17 mouse cellular contexts compared by ENCODE assay signal in genomic region chr3:99235116-99235803, GRCm38 (mm10). TPM values are rescaled to one million over a fixed set of nuclear protein-coding genes. Genes with fewer than 3 reads are reported as not detected.
DNase-seq lines count a peak whose midpoint lies in the region; ATAC-seq and TF ChIP-seq lines count a peak whose summit lies in the region.
"Had no signal": no experiment of that assay in that cellular context is flagged by ENCODE, and none has a peak within 500 bp of the region (broad histone marks: within the 10 kb centered on the region; RNA-seq: fewer than 3 reads in every experiment).

No protein-coding gene starts in this region.

- no peak for TF ChIP-seq CTCF in midbrain, postnatal 0 days (IDR thresholded peaks at IDR 0.05)
- no peak for TF ChIP-seq CTCF in embryonic fibroblast, embryonic 13.5 days (IDR thresholded peaks at IDR 0.05; ENCODE audit: borderline replicate concordance, insufficient read depth, low read length)

- H3K4me1 ChIP-seq in heart, embryonic 12.5 days (replicated peaks), result peaks cover 17% of the 10 kb centered on the region
- H3K4me1 ChIP-seq in midbrain, embryonic 14.5 days (ENCODE audit: control insufficient read depth, insufficient read depth, low read length), result no peaks in the 10 kb centered on the region
- no peaks in the 10 kb centered on the region for H3K4me1 ChIP-seq in midbrain, postnatal 0 days (ENCODE audit: insufficient read depth, low read length)
- no peaks in the 10 kb centered on the region; the same call in 1 of the 2 replicates for H3K4me1 ChIP-seq in embryonic fibroblast, embryonic 13.5 days (ENCODE audit: control insufficient read depth, insufficient read depth, low read length)

- 0 out of 2 replicates have a peak overlapping the region, but pooled peaks have one; percentile 72 for H3K4me2 ChIP-seq in heart, embryonic 12.5 days
- H3K4me2 ChIP-seq in midbrain, embryonic 14.5 days (ENCODE audit: low read length), result no peak overlapping the region
- H3K4me2 ChIP-seq in midbrain, postnatal 0 days (ENCODE audit: low read depth, low read length, poor library complexity, severe bottlenecking), result no peak overlapping the region

- H3K36me3 ChIP-seq in heart, embryonic 12.5 days, result no peaks in the 10 kb centered on the region
- no peaks in the 10 kb centered on the region for H3K36me3 ChIP-seq in midbrain, embryonic 14.5 days (ENCODE audit: control insufficient read depth, insufficient read depth, low read length)
- no peaks in the 10 kb centered on the region for H3K36me3 ChIP-seq in midbrain, postnatal 0 days (ENCODE audit: insufficient read depth, low read length)
- H3K36me3 ChIP-seq: G1E had no signal

- WGBS in heart, embryonic 12.5 days, result 4% methylated on average over 23 of the region's 23 CpGs
- WGBS in midbrain, embryonic 14.5 days, result 3% methylated on average over 23 of the region's 23 CpGs
- WGBS in midbrain, postnatal 0 days, result 3% methylated on average over 23 of the region's 23 CpGs

- intact Hi-C loops in heart, postnatal 36 days (cut with DNase I), result loop anchor here (2.0 to 5.0 kb wide), 2 partner anchors 632 to 704 kb away; no protein-coding TSS in a partner anchor

- H3K9ac ChIP-seq in heart, embryonic 12.5 days, result no peak overlapping the region
- no peak overlapping the region for H3K9ac ChIP-seq in midbrain, embryonic 14.5 days (replicated peaks; ENCODE audit: low read length)
- H3K9ac ChIP-seq in midbrain, postnatal 0 days (replicated peaks; ENCODE audit: low read length, poor library complexity, severe bottlenecking), result no peak overlapping the region

- no peak overlapping the region for H3K27ac ChIP-seq in heart, embryonic 12.5 days (ENCODE audit: poor library complexity, severe bottlenecking)
- H3K27ac ChIP-seq in midbrain, embryonic 14.5 days (replicated peaks; ENCODE audit: low read depth, low read length), result no peak overlapping the region
- no peak overlapping the region for H3K27ac ChIP-seq in midbrain, postnatal 0 days (ENCODE audit: low read depth, low read length)
- H3K27ac ChIP-seq in embryonic fibroblast, embryonic 13.5 days (ENCODE audit: insufficient read depth, low read length), result 0 out of 2 replicates have a peak overlapping the region, but pooled peaks have one; percentile 0
- H3K27ac ChIP-seq: stomach, postnatal 0 days had no signal

- H3K4me3 ChIP-seq in heart, embryonic 12.5 days, result 0 out of 2 replicates have a peak overlapping the region, but pooled peaks have one; percentile 9
- H3K4me3 ChIP-seq in midbrain, embryonic 14.5 days (replicated peaks; ENCODE audit: low read depth, low read length), result no peak overlapping the region
- no peak overlapping the region for H3K4me3 ChIP-seq in midbrain, postnatal 0 days (ENCODE audit: low read depth, low read length)
- no peak overlapping the region for H3K4me3 ChIP-seq in embryonic fibroblast, embryonic 13.5 days (ENCODE audit: insufficient read depth, low read length)

- no peak for DNase-seq in heart, postnatal 36 days
- DNase-seq in midbrain, embryonic 14.5 days, result peak; percentile 10
- no peak for DNase-seq in midbrain, postnatal 0 days (ENCODE audit: low spot score)
- DNase-seq in retina, embryonic 14.5 days (ENCODE audit: low spot score), result peak; percentile 32
- DNase-seq in adrenal gland, postnatal 10 days, result no peak
- DNase-seq in gastrocnemius, adult 18-20 months (ENCODE audit: low spot score), result no peak
- DNase-seq: adrenal gland, postnatal 25 days; gastrocnemius, postnatal 10 days; kidney, adult 9 months; lung, adult 2 months; thymus, postnatal 25 days had no signal

- H3K9me3 ChIP-seq in heart, embryonic 12.5 days (replicated peaks), result no peaks in the 10 kb centered on the region
- H3K9me3 ChIP-seq in midbrain, embryonic 14.5 days (ENCODE audit: control insufficient read depth, low read length), result no peaks in the 10 kb centered on the region
- H3K9me3 ChIP-seq in midbrain, postnatal 0 days (ENCODE audit: low read length), result no peaks in the 10 kb centered on the region

- H3K27me3 ChIP-seq in heart, embryonic 12.5 days (replicated peaks), result peaks cover 65% of the 10 kb centered on the region
- H3K27me3 ChIP-seq in midbrain, embryonic 14.5 days (ENCODE audit: control insufficient read depth, insufficient read depth, low read length), result peaks cover 83% of the 10 kb centered on the region
- H3K27me3 ChIP-seq in midbrain, postnatal 0 days (ENCODE audit: insufficient read depth, low read length), result peaks cover 69% of the 10 kb centered on the region

- no peak for TF ChIP-seq POLR2A in embryonic fibroblast, embryonic 13.5 days (IDR thresholded peaks at IDR 0.05; ENCODE audit: low read depth, low read length)

- no peak for ATAC-seq in heart, embryonic 12.5 days (ENCODE audit: insufficient number of reproducible peaks, low FRiP score)
- ATAC-seq in midbrain, embryonic 14.5 days (ENCODE audit: low FRiP score, low TSS enrichment), result no peak
- ATAC-seq in midbrain, postnatal 0 days (ENCODE audit: low FRiP score), result no peak

RNA-seq across cellular contexts. Expression of gene Tbx15, which starts 4.9 kb away (rescaled TPM):
- polyA plus RNA-seq in heart, embryonic 12.5 days (2016; fragmentation: Nextera tagmentation; extraction: Ambion mirVana), result 0.08 and 0.11 TPM in 2 replicates
- total RNA-seq in heart, postnatal 36 days (2021), result under 1 TPM; 0.41 to 0.53 TPM
- polyA plus RNA-seq in midbrain, embryonic 14.5 days (2014; fragmentation: Nextera tagmentation; extraction: Ambion mirVana), result 0.13 and 0.92 TPM in 2 replicates
- total RNA-seq in midbrain, postnatal 0 days (2014; rRNA removed), result 1.3 and 13.1 TPM in 2 replicates
- 0.59 and 0.91 TPM in 2 replicates for polyA plus RNA-seq in midbrain, postnatal 0 days (2015; fragmentation: Nextera tagmentation; extraction: Ambion mirVana)
- polyA plus RNA-seq in embryonic fibroblast, embryonic 13.5 days (2011; ENCODE audit: insufficient read length, low read depth, missing spikeins), result 57.3 and 86.3 TPM in 2 replicates
- 10 to 100 TPM in 1 of 2 experiments, 1 to 10 TPM in 1; 1.8 to 10.8 TPM for total RNA-seq in adrenal gland, postnatal 10 days (2021)
- total RNA-seq in gastrocnemius, adult 18-20 months (2021), result 100 to 1,000 TPM; 125 to 144 TPM
- polyA plus RNA-seq: G1E; large intestine, adult 2 months; spleen, adult 2 months; stomach, postnatal 0 days had no signal

Comparison
In these comparisons a context has a peak if more than half of its experiments do, and no peak if none do; other contexts are left out.
1. DNase-seq: peak in midbrain, embryonic 14.5 days (single experiment) and retina, embryonic 14.5 days (single experiment); none in heart, postnatal 36 days (0 of 2), midbrain, postnatal 0 days (single experiment), adrenal gland, postnatal 10 days (single experiment) and gastrocnemius, adult 18-20 months (single experiment).